Mouse (Mus musculus): Measurements from ENCODE around the gene Nr1i3. TPM values are rescaled to one million over a fixed set of nuclear protein-coding genes. Genes with fewer than 3 reads are reported as not detected.

Gene Nr1i3
- polyA plus RNA-seq, 1 experiment: not detected

- Histone ChIP-seq H3K27me3 (ENCODE audit: control insufficient read depth, insufficient read depth, low read length) (0 out of 2 replicates have a peak, but pooled peaks cover 2% of the 10 kb centered on the region), H3K36me3 (ENCODE audit: control insufficient read depth, insufficient read depth, low read length) (no peaks in the 10 kb centered on the region), H3K27ac (ENCODE audit: insufficient read depth, low read length) (no peak overlapping the region), H3K4me3 (ENCODE audit: extremely low read depth, insufficient read depth, insufficient read length) (no peak overlapping the region), H3K4me1 (ENCODE audit: control insufficient read depth, insufficient read depth, insufficient read length) (no peaks in the 10 kb centered on the region; the same call in 1 of the 2 replicates)
- DNase-seq (ENCODE audit: low read depth in 1 of 2, low spot score in 2 of 2): no peak
- WGBS: 63% methylated on average over 17 of the region's 17 CpGs
- TF ChIP-seq POLR2A (IDR thresholded peaks at IDR 0.05; ENCODE audit: low read depth, low read length) (no peak), CTCF (IDR thresholded peaks at IDR 0.05; ENCODE audit: extremely low read depth, insufficient read depth, insufficient read length, insufficient replicate concordance) (no peak)
These were observed 45.2 kb downstream of the Nr1i3 start for GRCm38 (mm10) chr1:171258921-171259320.

DNA sequence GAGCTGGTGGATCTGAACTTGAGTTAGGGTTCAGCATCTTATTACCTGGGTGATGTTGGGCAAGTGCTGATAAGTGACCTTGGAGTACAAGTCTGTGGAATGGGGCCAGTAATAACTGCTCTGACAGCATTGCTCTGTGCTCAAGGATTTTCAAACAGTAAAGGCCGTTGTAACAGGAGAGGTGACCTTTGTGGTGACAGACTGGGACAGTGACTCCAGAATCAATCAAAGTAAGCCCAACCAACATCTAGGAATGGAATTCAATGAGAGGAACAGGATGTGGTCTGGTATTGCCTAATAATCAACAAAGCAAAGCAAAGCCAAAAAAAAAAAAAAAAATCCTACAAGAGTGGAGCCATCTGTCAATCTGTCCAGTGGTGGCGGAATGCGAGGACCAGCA is 46.5 kb downstream of the Nr1i3 start:
- no peaks in the 10 kb centered on the region for H3K36me3 ChIP-seq (ENCODE audit: control insufficient read depth, insufficient read depth, low read length)
- no peak for DNase-seq (ENCODE audit: low read depth in 1 of 2, low spot score in 2 of 2)
- WGBS: 83% methylated on average over 3 of the region's 3 CpGs
- 0 out of 2 replicates have a peak, but pooled peaks cover 2% of the 10 kb centered on the region for H3K27me3 ChIP-seq (ENCODE audit: control insufficient read depth, insufficient read depth, low read length)
- no peak overlapping the region for H3K4me3 ChIP-seq (ENCODE audit: extremely low read depth, insufficient read depth, insufficient read length)
- H3K4me1 ChIP-seq (ENCODE audit: control insufficient read depth, insufficient read depth, insufficient read length): no peaks in the 10 kb centered on the region; the same call in 1 of the 2 replicates
- no peak for TF ChIP-seq CTCF (IDR thresholded peaks at IDR 0.05; ENCODE audit: extremely low read depth, insufficient read depth, insufficient read length, insufficient replicate concordance)
- TF ChIP-seq POLR2A (IDR thresholded peaks at IDR 0.05; ENCODE audit: low read depth, low read length): no peak
- no peak overlapping the region for H3K27ac ChIP-seq (ENCODE audit: insufficient read depth, low read length)

GRCm38 (mm10) chr1:171262594-171263130 is 48.9 kb downstream of the Nr1i3 start:
- H3K27me3 ChIP-seq (ENCODE audit: control insufficient read depth, insufficient read depth, low read length): 0 out of 2 replicates have a peak, but pooled peaks cover 2% of the 10 kb centered on the region
- H3K4me3 ChIP-seq (ENCODE audit: extremely low read depth, insufficient read depth, insufficient read length): no peak overlapping the region
- DNase-seq (ENCODE audit: low read depth in 1 of 2, low spot score in 2 of 2): no peak
- no peaks in the 10 kb centered on the region for H3K36me3 ChIP-seq (ENCODE audit: control insufficient read depth, insufficient read depth, low read length)
- no peaks in the 10 kb centered on the region; the same call in 1 of the 2 replicates for H3K4me1 ChIP-seq (ENCODE audit: control insufficient read depth, insufficient read depth, insufficient read length)
- H3K27ac ChIP-seq (ENCODE audit: insufficient read depth, low read length): peak overlapping the region; percentile 7
- no peak for TF ChIP-seq POLR2A (IDR thresholded peaks at IDR 0.05; ENCODE audit: low read depth, low read length)
- no peak for TF ChIP-seq CTCF (IDR thresholded peaks at IDR 0.05; ENCODE audit: extremely low read depth, insufficient read depth, insufficient read length, insufficient replicate concordance)
- 3% methylated on average over 8 of the region's 8 CpGs for WGBS

DNA sequence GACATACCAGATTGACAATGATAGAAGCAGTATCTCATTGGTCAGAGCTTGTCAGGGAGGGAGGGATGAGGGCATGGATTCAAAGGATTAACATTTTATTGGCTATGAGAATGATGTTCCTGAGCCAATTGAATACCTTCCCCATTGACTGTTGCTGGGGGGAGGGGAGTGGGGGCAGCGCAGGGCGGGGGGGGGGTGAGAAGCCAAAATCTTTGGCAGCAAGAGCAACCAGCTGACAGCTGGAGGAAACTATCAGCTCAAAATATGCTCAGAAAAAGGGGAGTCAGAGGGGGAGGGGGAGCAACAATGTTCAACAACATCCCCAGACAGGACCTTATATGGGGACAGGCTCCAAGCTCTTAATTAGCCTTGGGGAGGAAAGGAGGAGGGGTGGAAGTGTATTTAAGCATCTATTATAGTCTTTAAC is 49.4 kb downstream of the Nr1i3 start:
- H3K36me3 ChIP-seq (ENCODE audit: control insufficient read depth, insufficient read depth, low read length): no peaks in the 10 kb centered on the region
- no peak for DNase-seq (ENCODE audit: low read depth in 1 of 2, low spot score in 2 of 2)
- H3K4me3 ChIP-seq (ENCODE audit: extremely low read depth, insufficient read depth, insufficient read length): no peak overlapping the region
- no peak for TF ChIP-seq CTCF (IDR thresholded peaks at IDR 0.05; ENCODE audit: extremely low read depth, insufficient read depth, insufficient read length, insufficient replicate concordance)
- no peak for TF ChIP-seq POLR2A (IDR thresholded peaks at IDR 0.05; ENCODE audit: low read depth, low read length)
- H3K27me3 ChIP-seq (ENCODE audit: control insufficient read depth, insufficient read depth, low read length): 0 out of 2 replicates have a peak, but pooled peaks cover 2% of the 10 kb centered on the region
- WGBS: 7% methylated on average over 2 of the region's 2 CpGs
- no peak overlapping the region for H3K27ac ChIP-seq (ENCODE audit: insufficient read depth, low read length)
- H3K4me1 ChIP-seq (ENCODE audit: control insufficient read depth, insufficient read depth, insufficient read length): no peaks in the 10 kb centered on the region; the same call in 1 of the 2 replicates

- DNase-seq (ENCODE audit: low read depth in 1 of 2, low spot score in 2 of 2): no peak
- Histone ChIP-seq H3K27me3 (ENCODE audit: control insufficient read depth, insufficient read depth, low read length) (0 out of 2 replicates have a peak, but pooled peaks cover 2% of the 10 kb centered on the region), H3K36me3 (ENCODE audit: control insufficient read depth, insufficient read depth, low read length) (no peaks in the 10 kb centered on the region), H3K4me3 (ENCODE audit: extremely low read depth, insufficient read depth, insufficient read length) (no peak overlapping the region), H3K4me1 (ENCODE audit: control insufficient read depth, insufficient read depth, insufficient read length) (no peaks in the 10 kb centered on the region; the same call in 1 of the 2 replicates), H3K27ac (ENCODE audit: insufficient read depth, low read length) (peak overlapping the region; percentile 33; the same call in 1 of the 2 replicates)
- WGBS: 63% methylated on average over 3 of the region's 3 CpGs
- TF ChIP-seq CTCF (IDR thresholded peaks at IDR 0.05; ENCODE audit: extremely low read depth, insufficient read depth, insufficient read length, insufficient replicate concordance): no peak
- no peak for TF ChIP-seq POLR2A (IDR thresholded peaks at IDR 0.05; ENCODE audit: low read depth, low read length)
These were observed 50.1 kb downstream of the Nr1i3 start for GRCm38 (mm10) chr1:171263666-171264461.

DNA sequence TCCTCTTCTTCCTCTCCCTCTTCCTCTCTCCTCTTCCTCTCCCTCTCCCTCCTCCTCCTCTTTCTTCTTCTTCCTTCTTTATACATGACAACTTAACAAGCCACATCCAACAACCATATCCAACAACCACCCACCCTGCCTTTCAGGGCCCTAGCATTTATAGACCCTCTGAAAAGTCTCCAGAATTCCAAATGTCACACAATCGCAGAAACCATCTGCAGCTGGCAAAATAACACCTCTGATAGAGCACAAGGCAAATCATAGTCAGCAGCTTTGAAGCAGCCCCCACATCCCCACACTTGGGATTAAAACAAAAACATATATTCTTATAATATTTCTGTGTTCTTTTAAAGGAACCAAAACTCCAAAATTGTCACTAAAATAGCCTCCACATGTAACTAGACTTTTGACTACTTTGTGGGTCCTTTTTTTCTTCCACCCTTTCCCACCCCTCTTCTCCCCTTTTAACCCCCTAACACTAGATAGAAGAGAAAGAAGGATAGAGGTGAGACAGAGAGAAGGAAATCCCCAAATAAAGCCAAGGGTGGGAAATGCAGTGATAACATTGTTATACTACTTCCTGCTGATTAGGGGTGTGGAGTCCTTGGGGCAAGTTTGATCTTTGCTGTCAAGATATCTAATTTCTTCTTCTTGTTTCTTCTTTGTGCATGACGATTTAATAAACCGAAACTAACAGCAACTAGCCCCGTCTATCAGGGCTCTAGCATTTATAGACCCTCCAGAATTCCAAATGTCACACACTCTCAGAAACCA is 52.4 kb downstream of the Nr1i3 start:
- Histone ChIP-seq H3K27me3 (ENCODE audit: control insufficient read depth, insufficient read depth, low read length) (no peaks in the 10 kb centered on the region), H3K36me3 (ENCODE audit: control insufficient read depth, insufficient read depth, low read length) (no peaks in the 10 kb centered on the region), H3K4me1 (ENCODE audit: control insufficient read depth, insufficient read depth, insufficient read length) (peaks cover 3% of the 10 kb centered on the region; the same call in 1 of the 2 replicates), H3K27ac (ENCODE audit: insufficient read depth, low read length) (no peak overlapping the region), H3K4me3 (ENCODE audit: extremely low read depth, insufficient read depth, insufficient read length) (no peak overlapping the region)
- TF ChIP-seq POLR2A (IDR thresholded peaks at IDR 0.05; ENCODE audit: low read depth, low read length): no peak
- TF ChIP-seq CTCF (IDR thresholded peaks at IDR 0.05; ENCODE audit: extremely low read depth, insufficient read depth, insufficient read length, insufficient replicate concordance): no peak
- 44% methylated on average over 4 of the region's 4 CpGs for WGBS
- no peak for DNase-seq (ENCODE audit: low read depth in 1 of 2, low spot score in 2 of 2)
